Mouse (Mus musculus) bone marrow macrophage, adult 2 months (primary cell): ENCODE data around the gene Plekhn1. TPM values are rescaled to one million over a fixed set of nuclear protein-coding genes. Genes with fewer than 3 reads are reported as not detected.
A peak's percentile ranks its signal among the peaks of the same experiment; 100 is the strongest.

Source experiments
- H3K27ac ChIP-seq: 2 replicates; pipeline ENCODE4 v1.5.1; 2012; ENCODE audit warnings: low read depth, low read length; ENCODE audit not compliant: insufficient read depth
- H3K4me1 ChIP-seq: 2 replicates; pipeline ENCODE4 v1.6.1; 2012; ENCODE audit warnings: low read length; ENCODE audit not compliant: control insufficient read depth, insufficient read depth
- H3K4me3 ChIP-seq: 2 replicates; pipeline ENCODE4 v1.5.1; 2012; ENCODE audit warnings: mild to moderate bottlenecking, low read length, moderate library complexity; ENCODE audit not compliant: insufficient read depth
- CTCF ChIP-seq: IDR thresholded peaks from 2 replicates; pipeline ENCODE4 v1.5.1; 2012; ENCODE audit warnings: low read depth, mild to moderate bottlenecking, low read length, moderate library complexity
- POLR2A ChIP-seq: IDR thresholded peaks from 2 replicates; pipeline ENCODE4 v1.6.1; 2012; ENCODE audit warnings: mild to moderate bottlenecking, low read depth, low read length, borderline replicate concordance
- polyA plus RNA-seq: library from polyadenylated mRNA; stranded (reverse); fragments of >200 nt; gene quantifications from 2 replicates; pipeline ENCODE4 v1.2.4, GENCODE M21; 2012; ENCODE audit not compliant: missing spikeins, insufficient read depth, insufficient read length

The Plekhn1 gene
- 41.6 and 44.9 TPM in 2 replicates for polyA plus RNA-seq

- Histone ChIP-seq H3K4me3 (peak within 1 kb of the TSS; percentile 95), H3K27ac (peak within 1 kb of the TSS; percentile 74), H3K4me1 (peaks cover 3% of the 10 kb centered on the region)
- no peak for TF ChIP-seq POLR2A
- no peak for TF ChIP-seq CTCF
Measured at GRCm38 (mm10) chr4:156234701-156235213, at the start of gene Plekhn1. Gene Plekhn1, minus strand, starts transcription at chr4:156234857.

- no peak within 1 kb of the TSS for H3K4me3 ChIP-seq
- H3K4me1 ChIP-seq: peaks cover 27% of the 10 kb centered on the region
- H3K27ac ChIP-seq: no peak within 1 kb of the TSS
- TF ChIP-seq CTCF: no peak
Measured at GRCm38 (mm10) chr4:156255078-156255839, 20.6 kb upstream of the Plekhn1 start, which contains the start of gene Samd11. Gene Samd11, minus strand, starts transcription at chr4:156255657.

DNA sequence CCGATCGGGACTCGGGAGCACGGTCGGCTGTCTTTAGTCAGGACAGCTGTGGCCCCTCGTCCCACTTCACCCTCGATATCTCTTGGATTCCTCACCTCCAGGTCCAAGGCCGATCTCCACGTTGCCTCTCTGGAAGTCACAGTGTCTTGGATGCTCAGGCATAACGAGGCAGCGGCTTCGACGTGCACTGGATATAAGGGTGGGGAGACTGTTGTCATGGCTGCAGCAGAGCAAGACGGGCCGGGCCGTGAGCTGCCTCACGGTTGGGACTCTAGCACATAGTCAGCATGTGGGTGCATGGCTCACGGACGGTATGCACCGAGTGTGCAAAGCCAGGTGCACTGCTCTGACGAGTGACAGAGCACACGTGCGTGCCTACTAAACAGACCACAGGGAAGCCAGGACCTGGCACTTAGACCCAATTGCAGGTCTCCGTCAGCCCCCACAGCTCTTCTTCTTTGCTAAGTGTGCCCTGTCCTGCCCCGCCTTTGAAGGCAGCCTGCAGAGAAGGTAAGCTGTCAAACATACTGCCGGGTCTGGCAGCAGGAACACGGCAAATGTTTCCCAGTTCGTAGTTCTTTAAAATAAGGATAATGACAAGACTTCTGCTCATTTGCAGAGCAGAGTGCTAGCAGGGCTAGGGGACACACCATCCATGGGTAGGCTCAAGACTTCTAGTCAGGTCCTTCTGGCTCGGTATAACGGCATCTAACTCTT lies 19.9 kb upstream of the Plekhn1 start:
- Histone ChIP-seq H3K4me1 (peaks cover 27% of the 10 kb centered on the region), H3K4me3 (no peak overlapping the region), H3K27ac (no peak overlapping the region)
- TF ChIP-seq CTCF: no peak
- no peak for TF ChIP-seq POLR2A

DNA sequence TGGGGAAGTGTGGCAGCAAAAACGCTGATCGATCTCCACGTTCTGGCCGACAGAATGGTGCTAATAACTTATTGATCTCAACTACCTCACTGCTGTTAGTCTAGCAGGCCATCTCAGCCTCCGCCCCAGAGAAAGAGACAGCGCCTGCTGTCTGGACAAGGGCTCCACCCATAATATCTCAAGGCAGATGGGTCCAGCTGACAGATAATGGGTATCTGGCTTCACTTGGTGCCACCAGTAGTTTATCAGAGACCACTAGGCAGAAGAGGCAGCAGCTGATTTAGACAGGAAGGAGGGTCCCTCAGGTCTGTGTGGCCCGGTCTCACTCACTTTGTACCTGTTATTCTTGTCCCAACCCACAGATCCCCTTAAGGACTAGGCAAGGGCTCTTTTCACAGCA lies 18.4 kb upstream of the Plekhn1 start:
- peak overlapping the region; percentile 26 for H3K27ac ChIP-seq
- no peak overlapping the region for H3K4me3 ChIP-seq
- peaks cover 27% of the 10 kb centered on the region for H3K4me1 ChIP-seq
- TF ChIP-seq CTCF (no peak), POLR2A (no peak)

- Histone ChIP-seq H3K4me1 (peaks cover 27% of the 10 kb centered on the region), H3K4me3 (no peak overlapping the region), H3K27ac (peak overlapping the region; percentile 25; the same call in 1 of the 2 replicates)
- TF ChIP-seq CTCF (no peak), POLR2A (no peak)
Measured at GRCm38 (mm10) chr4:156252619-156253018, 18.0 kb upstream of the Plekhn1 start.

GRCm38 (mm10) chr4:156252140-156252539 lies 17.5 kb upstream of the Plekhn1 start:
- TF ChIP-seq POLR2A (no peak), CTCF (no peak)
- Histone ChIP-seq H3K4me3 (no peak overlapping the region), H3K4me1 (peaks cover 27% of the 10 kb centered on the region), H3K27ac (no peak overlapping the region)

GRCm38 (mm10) chr4:156251081-156251480 lies 16.4 kb upstream of the Plekhn1 start:
- H3K27ac ChIP-seq: no peak overlapping the region
- H3K4me3 ChIP-seq: no peak overlapping the region
- H3K4me1 ChIP-seq: peaks cover 27% of the 10 kb centered on the region
- no peak for TF ChIP-seq CTCF
- TF ChIP-seq POLR2A: no peak

GRCm38 (mm10) chr4:156249567-156249966 lies 14.9 kb upstream of the Plekhn1 start:
- TF ChIP-seq CTCF (no peak), POLR2A (no peak)
- peaks cover 18% of the 10 kb centered on the region for H3K4me1 ChIP-seq
- no peak overlapping the region for H3K4me3 ChIP-seq
- H3K27ac ChIP-seq: no peak overlapping the region

DNA sequence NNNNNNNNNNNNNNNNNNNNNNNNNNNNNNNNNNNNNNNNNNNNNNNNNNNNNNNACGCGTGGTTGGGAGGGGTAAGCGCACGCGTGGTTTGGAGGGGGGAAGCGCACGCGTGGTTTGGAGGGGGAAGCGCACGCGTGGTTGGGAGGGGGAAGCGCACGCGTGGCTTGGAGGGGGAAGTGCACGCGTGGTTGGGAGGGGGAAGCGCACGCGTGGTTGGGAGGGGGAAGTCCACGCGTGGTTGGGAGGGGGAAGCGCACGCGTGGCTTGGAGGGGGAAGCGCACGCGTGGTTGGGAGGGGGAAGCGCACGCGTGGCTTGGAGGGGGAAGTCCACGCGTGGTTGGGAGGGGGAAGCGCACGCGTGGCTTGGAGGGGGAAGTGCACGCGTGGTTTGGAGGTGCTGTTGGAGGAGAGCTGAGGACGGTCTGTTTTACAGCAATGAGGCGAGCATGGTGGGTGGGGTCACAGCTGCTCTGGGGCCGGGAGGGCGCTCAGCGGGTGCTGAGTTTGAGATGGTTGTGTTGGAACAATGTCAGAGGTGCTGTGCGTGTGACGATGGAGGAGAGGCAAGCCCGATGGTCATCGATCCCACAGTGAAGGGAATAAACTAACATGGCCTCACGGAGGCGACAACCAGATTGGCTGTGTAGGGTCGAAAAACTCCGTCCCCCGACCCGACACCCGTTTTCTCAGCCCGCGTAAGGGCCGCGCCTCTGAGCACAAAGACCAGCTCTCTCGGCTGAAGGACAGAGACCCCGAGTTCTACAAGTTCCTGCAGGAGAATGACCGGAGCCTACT lies 2.2 kb upstream of the Plekhn1 start:
- Histone ChIP-seq H3K27ac (peak overlapping the region; percentile 99), H3K4me3 (peak overlapping the region; percentile 95), H3K4me1 (no peaks in the 10 kb centered on the region; the same call in 1 of the 2 replicates)
- TF ChIP-seq POLR2A (no peak), CTCF (no peak)
